Mouse (Mus musculus): ENCODE data around the gene Ppp2r1b.

GRCm38 (mm10) chr9:50884093-50884492 is 39.0 kb downstream of the Ppp2r1b start:
- no peak for TF ChIP-seq CTCF (conservative IDR thresholded peaks at IDR 0.05; ENCODE audit: insufficient read depth, insufficient read length, low read depth, low read length)
- no peak for TF ChIP-seq POLR2A (IDR thresholded peaks at IDR 0.05; ENCODE audit: low read depth, low read length)
